Mouse (Mus musculus) midbrain, embryonic 15.5 days (tissue): ENCODE measurements at regions not wholly inside any gene's neighbourhood (a gene's known extent, or its start where the extent isn't known, plus 50 kb on each side); places are given as distances from the start of the nearest gene placed in this dataset.
"Not testable (repeated sequence)": the region's sequence is repeated elsewhere in the genome, so short reads cannot be mapped to it uniquely, and the experiment has no call there.

ENCODE experiments used
- ATAC-seq: fragments of 200-750 bp; cut with Nextera tagmentation; replicated peaks from 2 replicates; pipeline ENCODE4 v1.8.0; 2017; ENCODE audit warnings: moderate TSS enrichment
- H3K27ac ChIP-seq: fragments of 300-500 bp; sonication (generic); 2 replicates; pipeline ENCODE4 v1.5.1; 2015; ENCODE audit warnings: mild to moderate bottlenecking, inconsistent platforms
- H3K27me3 ChIP-seq: fragments of 300-500 bp; sonication (generic); replicated peaks from 2 replicates; pipeline ENCODE4 v1.6.1; 2015; ENCODE audit warnings: inconsistent platforms
- H3K36me3 ChIP-seq: fragments of 300-500 bp; sonication (generic); replicated peaks from 2 replicates; pipeline ENCODE4 v1.6.1; 2015; ENCODE audit warnings: inconsistent platforms
- H3K4me1 ChIP-seq: fragments of 300-500 bp; sonication (generic); 2 replicates; pipeline ENCODE4 v1.6.1; 2015; ENCODE audit warnings: inconsistent platforms
- H3K4me2 ChIP-seq: fragments of 300-500 bp; sonication (generic); 2 replicates; pipeline ENCODE4 v1.6.1; 2015; ENCODE audit warnings: inconsistent platforms, mild to moderate bottlenecking, moderate library complexity
- H3K4me3 ChIP-seq: fragments of 300-500 bp; sonication (generic); 2 replicates; pipeline ENCODE4 v1.5.1; 2015; ENCODE audit warnings: mild to moderate bottlenecking, inconsistent platforms
- H3K9ac ChIP-seq: fragments of 300-500 bp; sonication (generic); 2 replicates; pipeline ENCODE4 v1.6.1; 2015; ENCODE audit warnings: mild to moderate bottlenecking, inconsistent platforms
- H3K9me3 ChIP-seq: fragments of 300-500 bp; sonication (generic); 2 replicates; pipeline ENCODE4 v1.6.1; 2016; ENCODE audit warnings: inconsistent platforms
- WGBS: fragments of 180-500 bp; shearing (Covaris S2); methylation state at CpG from one replicate; pipeline ENCODE4 v1.1.7; 2015; ENCODE audit warnings: mixed read lengths; 5-methylcytosine and 5-hydroxymethylcytosine counted together

GRCm38 (mm10) chr6:44010946-44011345 is 344.9 kb upstream of the Tpk1 start:
- Histone ChIP-seq H3K27ac (0 out of 2 replicates have a peak overlapping the region, but pooled peaks have one; percentile 4), H3K4me2 (no peak overlapping the region), H3K9ac (no peak overlapping the region), H3K9me3 (no peaks in the 10 kb centered on the region), H3K4me3 (no peak overlapping the region), H3K27me3 (no peaks in the 10 kb centered on the region), H3K4me1 (no peaks in the 10 kb centered on the region), H3K36me3 (no peaks in the 10 kb centered on the region)
- peak; percentile 75; the same call in 1 of the 2 replicates for ATAC-seq
- 60% methylated on average over 4 of the region's 4 CpGs for WGBS

- H3K4me3 ChIP-seq, ATAC-seq, H3K36me3 ChIP-seq, H3K9ac ChIP-seq, H3K4me1 ChIP-seq, H3K4me2 ChIP-seq, H3K27ac ChIP-seq, H3K9me3 ChIP-seq, H3K27me3 ChIP-seq: not testable (repeated sequence)
Measured at GRCm38 (mm10) chr6:44007196-44007595, 341.1 kb upstream of the Tpk1 start.
